Comparison of ENCODE assay signal across 14 mouse cellular contexts in the genomic region with DNA sequence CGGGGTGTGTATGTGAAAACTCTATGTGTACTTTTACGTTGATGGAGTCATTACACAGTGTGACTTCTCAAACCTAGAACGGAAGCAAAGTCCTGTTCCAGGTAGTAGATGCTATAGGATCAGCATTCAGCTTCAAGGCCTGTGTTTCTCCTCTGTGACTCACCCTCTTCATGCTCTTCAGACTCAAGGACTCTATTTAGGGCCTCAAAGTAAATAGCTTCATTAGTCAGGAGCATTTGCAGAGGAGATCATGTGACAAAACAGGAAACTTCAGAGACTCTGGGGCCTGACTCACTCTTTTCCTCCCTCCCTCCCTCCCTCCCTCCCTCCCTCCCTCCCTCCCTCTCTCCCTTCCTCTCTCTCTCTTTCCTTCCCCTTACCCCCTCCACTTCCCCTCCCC.
"Had no signal": no experiment of that assay in that cellular context is flagged by ENCODE, and none has a peak within 500 bp of the region (broad histone marks: within the 10 kb centered on the region; RNA-seq: fewer than 3 reads in every experiment).

No protein-coding gene starts in this region.

- H3K9me3 ChIP-seq: kidney, embryonic 15.5 days; limb, embryonic 15.5 days; liver, embryonic 13.5 days; lung, embryonic 15.5 days; midbrain, embryonic 13.5 days; neural tube, embryonic 12.5 days had no signal

- H3K36me3 ChIP-seq: kidney, embryonic 15.5 days; limb, embryonic 15.5 days; liver, embryonic 13.5 days; lung, embryonic 15.5 days; midbrain, embryonic 13.5 days; neural tube, embryonic 12.5 days had no signal

- H3K9ac ChIP-seq: kidney, embryonic 15.5 days; limb, embryonic 15.5 days; liver, embryonic 13.5 days; liver, postnatal 0 days; lung, embryonic 15.5 days; midbrain, embryonic 13.5 days; neural tube, embryonic 12.5 days had no signal

- DNase-seq: kidney, adult 2 months; kidney, postnatal 36 days; layer of hippocampus, adult 9-11 months; layer of hippocampus, postnatal 36 days; liver, embryonic 13.5 days; liver, postnatal 0 days; right cerebral cortex, postnatal 14 days; thymus, adult 18-20 months; thymus, postnatal 14 days had no signal

- H3K4me1 ChIP-seq: kidney, embryonic 15.5 days; limb, embryonic 15.5 days; liver, embryonic 13.5 days; lung, embryonic 15.5 days; midbrain, embryonic 13.5 days; neural tube, embryonic 12.5 days had no signal

- ATAC-seq: liver, postnatal 0 days; midbrain, embryonic 13.5 days had no signal

- H3K4me3 ChIP-seq: kidney, embryonic 15.5 days; limb, embryonic 15.5 days; liver, embryonic 13.5 days; lung, embryonic 15.5 days; midbrain, embryonic 13.5 days; neural tube, embryonic 12.5 days had no signal

- H3K4me2 ChIP-seq: kidney, embryonic 15.5 days; limb, embryonic 15.5 days; liver, embryonic 13.5 days; lung, embryonic 15.5 days; midbrain, embryonic 13.5 days; neural tube, embryonic 12.5 days had no signal

- H3K27me3 ChIP-seq: kidney, embryonic 15.5 days; limb, embryonic 15.5 days; liver, embryonic 13.5 days; lung, embryonic 15.5 days; midbrain, embryonic 13.5 days; neural tube, embryonic 12.5 days had no signal

- H3K27ac ChIP-seq: kidney, embryonic 15.5 days; limb, embryonic 15.5 days; liver, embryonic 13.5 days; lung, embryonic 15.5 days; midbrain, embryonic 13.5 days; neural tube, embryonic 12.5 days had no signal
